Mouse (Mus musculus) liver, embryonic 14.5 days (tissue): ENCODE measurements at regions not wholly inside any gene's neighbourhood (a gene's known extent, or its start where the extent isn't known, plus 50 kb on each side); places are given as distances from the start of the nearest gene placed in this dataset.

Experiments used
- ATAC-seq: fragments of 200-750 bp; cut with Nextera tagmentation; 2 replicates; pipeline ENCODE4 v1.8.0; 2017; ENCODE audit warnings: moderate number of reproducible peaks, mild to moderate bottlenecking, moderate library complexity; ENCODE audit not compliant: insufficient read depth
- DNase-seq, 3 experiments: peaks; one replicate each; pipeline ENCODE4 v3.0.0-alpha.2; 2012 to 2013; ENCODE audit warnings: low read depth in 3 of 3, low spot score in 3 of 3
- H3K27ac ChIP-seq: fragments of 300-500 bp; sonication (generic); 2 replicates; pipeline ENCODE4 v1.5.1; 2014; ENCODE audit warnings: moderate library complexity, mild to moderate bottlenecking, control low read depth, inconsistent platforms
- H3K27me3 ChIP-seq: fragments of 300-500 bp; sonication (generic); 2 replicates; pipeline ENCODE4 v1.6.1; 2014; ENCODE audit warnings: mild to moderate bottlenecking, low read length, moderate library complexity; ENCODE audit not compliant: control insufficient read depth, insufficient read depth
- H3K36me3 ChIP-seq: fragments of 300-500 bp; sonication (generic); replicated peaks from 2 replicates; pipeline ENCODE4 v1.6.1; 2014; ENCODE audit warnings: low read depth; ENCODE audit not compliant: control insufficient read depth, insufficient read depth
- H3K4me1 ChIP-seq, 2 experiments: fragments of 200-500 bp in 1 of 2; fragments of 300-500 bp in 1 of 2; sonication (generic) in 1 of 2; replicated peaks; 2 replicates each; pipeline ENCODE4 v1.6.1; 2012 to 2014; ENCODE audit warnings: antibody characterized with exemption in 1 of 2, inconsistent platforms in 1 of 2, low read length in 1 of 2; ENCODE audit not compliant: control insufficient read depth in 2 of 2, insufficient read depth in 2 of 2
- H3K4me2 ChIP-seq: fragments of 300-500 bp; sonication (generic); 2 replicates; pipeline ENCODE4 v1.6.1; 2014; ENCODE audit warnings: low read depth, mild to moderate bottlenecking, control low read depth, moderate library complexity
- H3K4me3 ChIP-seq, 2 experiments: fragments of 200-500 bp in 1 of 2; fragments of 300-500 bp in 1 of 2; sonication (generic) in 1 of 2; 2 replicates each; pipeline ENCODE4 v1.5.1; 2012 to 2014; ENCODE audit warnings: low read depth in 2 of 2, low read length in 2 of 2, mild to moderate bottlenecking in 2 of 2, control low read depth in 1 of 2, inconsistent platforms in 1 of 2, moderate library complexity in 1 of 2; ENCODE audit not compliant: insufficient read depth in 1 of 2
- H3K9ac ChIP-seq: fragments of 300-500 bp; sonication (generic); replicated peaks from 2 replicates; pipeline ENCODE4 v1.6.1; 2014; ENCODE audit warnings: mild to moderate bottlenecking, control low read depth, moderate library complexity
- H3K9me3 ChIP-seq: fragments of 300-500 bp; sonication (generic); 2 replicates; pipeline ENCODE4 v1.6.1; 2016; ENCODE audit warnings: low read length, mixed read lengths; ENCODE audit not compliant: control insufficient read depth
- CTCF ChIP-seq: IDR thresholded peaks from 2 replicates; pipeline ENCODE4 v1.5.1; 2016; ENCODE audit warnings: antibody characterized with exemption, low read depth, control low read depth
- EP300 ChIP-seq: IDR thresholded peaks from 2 replicates; pipeline ENCODE4 v1.6.1; 2016; ENCODE audit warnings: antibody characterized with exemption, low read depth
- WGBS: fragments of 180-500 bp; shearing (Covaris S2); extraction: QIAGEN DNeasy Blood & Tissue Kit; methylation state at CpG from one replicate; pipeline ENCODE4 v1.1.7; 2014; ENCODE audit not compliant: insufficient replicate concordance; 5-methylcytosine and 5-hydroxymethylcytosine counted together

- no peak for DNase-seq
- Histone ChIP-seq H3K4me1 (no peaks in the 10 kb centered on the region), H3K4me2 (no peak overlapping the region), H3K36me3 (no peaks in the 10 kb centered on the region), H3K9me3 (no peaks in the 10 kb centered on the region), H3K27ac (no peak overlapping the region), H3K27me3 (no peaks in the 10 kb centered on the region), H3K9ac (no peak overlapping the region), H3K4me3 (no peak overlapping the region)
- no peak for ATAC-seq
- 57% methylated on average over 11 of the region's 11 CpGs for WGBS
- TF ChIP-seq CTCF, result no peak
- TF ChIP-seq EP300, result no peak
These were observed 104.4 kb upstream of the Olfm4 start for GRCm38 (mm10) chr14:79879333-79880035.

GRCm38 (mm10) chr14:79878285-79879019 is 105.4 kb upstream of the Olfm4 start:
- no peak for DNase-seq
- Histone ChIP-seq H3K4me2 (no peak overlapping the region), H3K4me3 (no peak overlapping the region), H3K27ac (no peak overlapping the region), H3K9me3 (no peaks in the 10 kb centered on the region), H3K36me3 (no peaks in the 10 kb centered on the region), H3K9ac (no peak overlapping the region), H3K27me3 (no peaks in the 10 kb centered on the region), H3K4me1 (no peaks in the 10 kb centered on the region)
- ATAC-seq, result no peak
- TF ChIP-seq CTCF (no peak), EP300 (no peak)
- 64% methylated on average over 17 of the region's 17 CpGs for WGBS

GRCm38 (mm10) chr14:79873062-79873461 is 102.0 kb upstream of the Pcdh8 start:
- Histone ChIP-seq H3K4me3 (no peak overlapping the region), H3K27me3 (no peaks in the 10 kb centered on the region), H3K4me2 (no peak overlapping the region), H3K27ac (no peak overlapping the region), H3K9me3 (no peaks in the 10 kb centered on the region), H3K36me3 (no peaks in the 10 kb centered on the region), H3K4me1 (no peaks in the 10 kb centered on the region), H3K9ac (no peak overlapping the region)
- TF ChIP-seq EP300 (no peak), CTCF (no peak)
- ATAC-seq (no peak), DNase-seq (no peak)
- 59% methylated on average over 13 of the region's 13 CpGs for WGBS

- Histone ChIP-seq H3K27me3 (no peaks in the 10 kb centered on the region), H3K27ac (no peak overlapping the region), H3K4me3 (no peak overlapping the region), H3K9me3 (no peaks in the 10 kb centered on the region), H3K36me3 (no peaks in the 10 kb centered on the region), H3K4me1 (no peaks in the 10 kb centered on the region), H3K9ac (no peak overlapping the region), H3K4me2 (no peak overlapping the region)
- 25% methylated on average over 1 of the region's 1 CpGs for WGBS
- DNase-seq, result no peak
- no peak for ATAC-seq
- TF ChIP-seq CTCF, result no peak
- no peak for TF ChIP-seq EP300
These were observed 101.3 kb upstream of the Pcdh8 start for GRCm38 (mm10) chr14:79872430-79872829.

- Histone ChIP-seq H3K27ac (no peak overlapping the region), H3K36me3 (no peaks in the 10 kb centered on the region), H3K9ac (no peak overlapping the region), H3K4me3 (no peak overlapping the region), H3K4me1 (no peaks in the 10 kb centered on the region), H3K27me3 (no peaks in the 10 kb centered on the region), H3K9me3 (no peaks in the 10 kb centered on the region), H3K4me2 (no peak overlapping the region)
- DNase-seq, result no peak
- no peak for ATAC-seq
- TF ChIP-seq CTCF (no peak), EP300 (no peak)
- 29% methylated on average over 1 of the region's 1 CpGs for WGBS
These were observed 98.2 kb upstream of the Pcdh8 start for GRCm38 (mm10) chr14:79869325-79869724.
